Mouse (Mus musculus) liver, embryonic 14.5 days (tissue): Measurements from ENCODE around the gene Tmem214. TPM values are rescaled to one million over a fixed set of nuclear protein-coding genes. Genes with fewer than 3 reads are reported as not detected.

Source experiments
- ATAC-seq: fragments of 200-750 bp; cut with Nextera tagmentation; 2 replicates; pipeline ENCODE4 v1.8.0; 2017; ENCODE audit warnings: moderate number of reproducible peaks, mild to moderate bottlenecking, moderate library complexity; ENCODE audit not compliant: insufficient read depth
- DNase-seq, 3 experiments: peaks; one replicate each; pipeline ENCODE4 v3.0.0-alpha.2; 2012 to 2013; ENCODE audit warnings: low read depth in 3 of 3, low spot score in 3 of 3
- H3K27ac ChIP-seq: fragments of 300-500 bp; sonication (generic); 2 replicates; pipeline ENCODE4 v1.5.1; 2014; ENCODE audit warnings: moderate library complexity, mild to moderate bottlenecking, control low read depth, inconsistent platforms
- H3K27me3 ChIP-seq: fragments of 300-500 bp; sonication (generic); 2 replicates; pipeline ENCODE4 v1.6.1; 2014; ENCODE audit warnings: mild to moderate bottlenecking, low read length, moderate library complexity; ENCODE audit not compliant: control insufficient read depth, insufficient read depth
- H3K36me3 ChIP-seq: fragments of 300-500 bp; sonication (generic); replicated peaks from 2 replicates; pipeline ENCODE4 v1.6.1; 2014; ENCODE audit warnings: low read depth; ENCODE audit not compliant: control insufficient read depth, insufficient read depth
- H3K4me1 ChIP-seq, 2 experiments: fragments of 200-500 bp in 1 of 2; fragments of 300-500 bp in 1 of 2; sonication (generic) in 1 of 2; replicated peaks; 2 replicates each; pipeline ENCODE4 v1.6.1; 2012 to 2014; ENCODE audit warnings: antibody characterized with exemption in 1 of 2, inconsistent platforms in 1 of 2, low read length in 1 of 2; ENCODE audit not compliant: control insufficient read depth in 2 of 2, insufficient read depth in 2 of 2
- H3K4me2 ChIP-seq: fragments of 300-500 bp; sonication (generic); 2 replicates; pipeline ENCODE4 v1.6.1; 2014; ENCODE audit warnings: low read depth, mild to moderate bottlenecking, control low read depth, moderate library complexity
- H3K4me3 ChIP-seq, 2 experiments: fragments of 200-500 bp in 1 of 2; fragments of 300-500 bp in 1 of 2; sonication (generic) in 1 of 2; 2 replicates each; pipeline ENCODE4 v1.5.1; 2012 to 2014; ENCODE audit warnings: low read depth in 2 of 2, low read length in 2 of 2, mild to moderate bottlenecking in 2 of 2, control low read depth in 1 of 2, inconsistent platforms in 1 of 2, moderate library complexity in 1 of 2; ENCODE audit not compliant: insufficient read depth in 1 of 2
- H3K9ac ChIP-seq: fragments of 300-500 bp; sonication (generic); replicated peaks from 2 replicates; pipeline ENCODE4 v1.6.1; 2014; ENCODE audit warnings: mild to moderate bottlenecking, control low read depth, moderate library complexity
- H3K9me3 ChIP-seq: fragments of 300-500 bp; sonication (generic); 2 replicates; pipeline ENCODE4 v1.6.1; 2016; ENCODE audit warnings: low read length, mixed read lengths; ENCODE audit not compliant: control insufficient read depth
- CTCF ChIP-seq: IDR thresholded peaks from 2 replicates; pipeline ENCODE4 v1.5.1; 2016; ENCODE audit warnings: antibody characterized with exemption, low read depth, control low read depth
- EP300 ChIP-seq: IDR thresholded peaks from 2 replicates; pipeline ENCODE4 v1.6.1; 2016; ENCODE audit warnings: antibody characterized with exemption, low read depth
- WGBS: fragments of 180-500 bp; shearing (Covaris S2); extraction: QIAGEN DNeasy Blood & Tissue Kit; methylation state at CpG from one replicate; pipeline ENCODE4 v1.1.7; 2014; ENCODE audit not compliant: insufficient replicate concordance; 5-methylcytosine and 5-hydroxymethylcytosine counted together
- polyA plus RNA-seq, 2 experiments: library from polyadenylated mRNA; depleted of rRNA in 1 of 2; stranded (reverse) in 1 of 2; unstranded in 1 of 2; fragments of >200 nt; fragmentation: Nextera tagmentation in 1 of 2; extraction: Ambion mirVana in 1 of 2; gene quantifications; 2 replicates each; pipeline versions ENCODE4 v1.2.1 to v1.2.3; 2012 to 2014

The Tmem214 gene
- polyA plus RNA-seq, 2 experiments, result 21.8 to 25.0 TPM

GRCm38 (mm10) chr5:30913060-30913841 lies 45.4 kb downstream of the Tmem214 start, which contains the start of gene Emilin1:
TSS of gene Emilin1 (plus strand) at chr5:30913402.
- WGBS, result 33% methylated on average over 12 of the region's 13 CpGs
- no peak for TF ChIP-seq CTCF
- TF ChIP-seq EP300, result no peak
- H3K27me3 ChIP-seq, result no peaks in the 10 kb centered on the region
- peak within 1 kb of the TSS; percentile 44 for H3K27ac ChIP-seq
- peak within 1 kb of the TSS; percentile 6 for H3K9ac ChIP-seq
- H3K4me3 ChIP-seq, result peak within 1 kb of the TSS; percentile 40 to 65
- peak within 1 kb of the TSS; percentile 65 for H3K4me2 ChIP-seq
- no peaks in the 10 kb centered on the region for H3K36me3 ChIP-seq
- ATAC-seq (peak; percentile 25), DNase-seq (no peak)
- H3K4me1 ChIP-seq, result peaks cover 8 to 62% of the 10 kb centered on the region in 2 experiments
- no peaks in the 10 kb centered on the region for H3K9me3 ChIP-seq

GRCm38 (mm10) chr5:30914101-30914635 lies 46.4 kb downstream of the Tmem214 start:
- no peak for ATAC-seq
- peak overlapping the region; percentile 40 to 65 for H3K4me3 ChIP-seq

GRCm38 (mm10) chr5:30914849-30915248 lies 47.0 kb downstream of the Tmem214 start:
- DNase-seq, result no peak
- Histone ChIP-seq H3K4me3 (peak overlapping the region; percentile 40 to 65), H3K4me2 (peak overlapping the region; percentile 65), H3K27ac (peak overlapping the region; percentile 0; the same call in 1 of the 2 replicates), H3K36me3 (no peaks in the 10 kb centered on the region), H3K27me3 (no peaks in the 10 kb centered on the region), H3K9ac (peak overlapping the region; percentile 6; the same call in 1 of the 2 replicates), H3K4me1 (peaks cover 7 to 46% of the 10 kb centered on the region in 2 experiments), H3K9me3 (no peaks in the 10 kb centered on the region)
- WGBS, result 26% methylated on average over 6 of the region's 6 CpGs
- no peak for ATAC-seq
- TF ChIP-seq CTCF, result no peak
- no peak for TF ChIP-seq EP300

More at GRCm38 (mm10) chr5:30914101-30914635, 46.4 kb downstream of the Tmem214 start:
- 25% methylated on average over 7 of the region's 7 CpGs for WGBS
- peak overlapping the region; percentile 44 for H3K27ac ChIP-seq
- TF ChIP-seq EP300 (no peak), CTCF (no peak)
- peak overlapping the region; percentile 65 for H3K4me2 ChIP-seq
- H3K36me3 ChIP-seq, result no peaks in the 10 kb centered on the region
- no peaks in the 10 kb centered on the region for H3K9me3 ChIP-seq
- peak overlapping the region; percentile 6 for H3K9ac ChIP-seq
- H3K27me3 ChIP-seq, result no peaks in the 10 kb centered on the region
- no peak for DNase-seq
- peaks cover 7 to 53% of the 10 kb centered on the region in 2 experiments for H3K4me1 ChIP-seq

- H3K4me3 ChIP-seq, result peak overlapping the region; percentile 40 to 65
- no peaks in the 10 kb centered on the region for H3K36me3 ChIP-seq
- peak overlapping the region; percentile 65 for H3K4me2 ChIP-seq
- no peaks in the 10 kb centered on the region for H3K9me3 ChIP-seq
- H3K9ac ChIP-seq, result 0 out of 2 replicates have a peak overlapping the region, but pooled peaks have one; percentile 10
- H3K27me3 ChIP-seq, result no peaks in the 10 kb centered on the region
- peak; percentile 17 for ATAC-seq
- no peak for DNase-seq
- peaks cover 7 to 45% of the 10 kb centered on the region in 2 experiments for H3K4me1 ChIP-seq
- WGBS, result 24% methylated on average over 9 of the region's 9 CpGs
- no peak for TF ChIP-seq CTCF
- no peak for TF ChIP-seq EP300
- peak overlapping the region; percentile 32 for H3K27ac ChIP-seq
These were observed 47.6 kb downstream of the Tmem214 start for GRCm38 (mm10) chr5:30915456-30915855.

GRCm38 (mm10) chr5:30915974-30916433 lies 48.2 kb downstream of the Tmem214 start:
- H3K27ac ChIP-seq, result no peak overlapping the region; the same call in 1 of the 2 replicates
- DNase-seq (peak; percentile 53 to 73 (median 64)), ATAC-seq (peak; percentile 62)
- TF ChIP-seq EP300 (peak; percentile 25; the same call in 1 of the 2 replicates), CTCF (peak; percentile 76)
- H3K36me3 ChIP-seq, result no peaks in the 10 kb centered on the region
- H3K9ac ChIP-seq, result no peak overlapping the region
- 3% methylated on average over 7 of the region's 7 CpGs for WGBS
- no peaks in the 10 kb centered on the region for H3K27me3 ChIP-seq
- H3K4me2 ChIP-seq, result peak overlapping the region; percentile 65
- H3K9me3 ChIP-seq, result no peaks in the 10 kb centered on the region
- peaks cover 11 to 48% of the 10 kb centered on the region in 2 experiments for H3K4me1 ChIP-seq
- H3K4me3 ChIP-seq, result no peak overlapping the region
